Mouse (Mus musculus): Measurements from ENCODE around the gene 4932414N04Rik.
"Not testable (repeated sequence)": the region's sequence is repeated elsewhere in the genome, so short reads cannot be mapped to it uniquely, and the experiment has no call there.

The 4932414N04Rik gene

GRCm38 (mm10) chr2:68656186-68656585 lies at the start of gene 4932414N04Rik:
Gene 4932414N04Rik, plus strand, starts transcription at chr2:68656486.
- in situ Hi-C loops (cut with MboI; ENCODE audit: low sequenced_read_pairs): not testable (repeated sequence)

GRCm38 (mm10) chr2:68732216-68732615 lies 75.9 kb downstream of the 4932414N04Rik start:
- in situ Hi-C loops (cut with MboI; ENCODE audit: low sequenced_read_pairs): no loop called here

GRCm38 (mm10) chr2:68739772-68740739 lies 83.8 kb downstream of the 4932414N04Rik start:
- in situ Hi-C loops (cut with MboI; ENCODE audit: low sequenced_read_pairs): no loop called here

GRCm38 (mm10) chr2:68744599-68744998 lies 88.3 kb downstream of the 4932414N04Rik start:
- in situ Hi-C loops (cut with MboI; ENCODE audit: low sequenced_read_pairs): no loop called here

GRCm38 (mm10) chr2:68756179-68756578 lies 99.9 kb downstream of the 4932414N04Rik start:
- in situ Hi-C loops (cut with MboI; ENCODE audit: low sequenced_read_pairs): no loop called here

GRCm38 (mm10) chr2:68756793-68757192 lies 100.5 kb downstream of the 4932414N04Rik start:
- in situ Hi-C loops (cut with MboI; ENCODE audit: low sequenced_read_pairs): no loop called here

- in situ Hi-C loops (cut with MboI; ENCODE audit: low sequenced_read_pairs): no loop called here
These were observed 109.1 kb downstream of the 4932414N04Rik start for GRCm38 (mm10) chr2:68765371-68765770.

GRCm38 (mm10) chr2:68767186-68767890 lies 111.1 kb downstream of the 4932414N04Rik start:
- in situ Hi-C loops (cut with MboI; ENCODE audit: low sequenced_read_pairs): no loop called here

- in situ Hi-C loops (cut with MboI; ENCODE audit: low sequenced_read_pairs): no loop called here
These were observed 126.2 kb downstream of the 4932414N04Rik start for GRCm38 (mm10) chr2:68782268-68783132.

GRCm38 (mm10) chr2:68783664-68784063 lies 127.4 kb downstream of the 4932414N04Rik start:
- in situ Hi-C loops (cut with MboI; ENCODE audit: low sequenced_read_pairs): not testable (repeated sequence)

- in situ Hi-C loops (cut with MboI; ENCODE audit: low sequenced_read_pairs): no loop called here
These were observed 128.6 kb downstream of the 4932414N04Rik start for GRCm38 (mm10) chr2:68784710-68785427.

- in situ Hi-C loops (cut with MboI; ENCODE audit: low sequenced_read_pairs): no loop called here
These were observed 130.9 kb downstream of the 4932414N04Rik start for GRCm38 (mm10) chr2:68787161-68787675.

- in situ Hi-C loops (cut with MboI; ENCODE audit: low sequenced_read_pairs): no loop called here
These were observed 136.0 kb downstream of the 4932414N04Rik start for GRCm38 (mm10) chr2:68792296-68792695.

GRCm38 (mm10) chr2:68793472-68793871 lies 137.2 kb downstream of the 4932414N04Rik start:
- in situ Hi-C loops (cut with MboI; ENCODE audit: low sequenced_read_pairs): no loop called here

GRCm38 (mm10) chr2:68794181-68794580 lies 137.9 kb downstream of the 4932414N04Rik start:
- in situ Hi-C loops (cut with MboI; ENCODE audit: low sequenced_read_pairs): no loop called here

- in situ Hi-C loops (cut with MboI; ENCODE audit: low sequenced_read_pairs): no loop called here
These were observed 138.3 kb downstream of the 4932414N04Rik start for GRCm38 (mm10) chr2:68794616-68795015.

- in situ Hi-C loops (cut with MboI; ENCODE audit: low sequenced_read_pairs): no loop called here
These were observed 139.9 kb downstream of the 4932414N04Rik start for GRCm38 (mm10) chr2:68796011-68796775.

- in situ Hi-C loops (cut with MboI; ENCODE audit: low sequenced_read_pairs): no loop called here
These were observed 140.8 kb downstream of the 4932414N04Rik start for GRCm38 (mm10) chr2:68797106-68797505.
